Mouse (Mus musculus): ENCODE results near the gene Gm42791.

The Gm42791 gene

DNA sequence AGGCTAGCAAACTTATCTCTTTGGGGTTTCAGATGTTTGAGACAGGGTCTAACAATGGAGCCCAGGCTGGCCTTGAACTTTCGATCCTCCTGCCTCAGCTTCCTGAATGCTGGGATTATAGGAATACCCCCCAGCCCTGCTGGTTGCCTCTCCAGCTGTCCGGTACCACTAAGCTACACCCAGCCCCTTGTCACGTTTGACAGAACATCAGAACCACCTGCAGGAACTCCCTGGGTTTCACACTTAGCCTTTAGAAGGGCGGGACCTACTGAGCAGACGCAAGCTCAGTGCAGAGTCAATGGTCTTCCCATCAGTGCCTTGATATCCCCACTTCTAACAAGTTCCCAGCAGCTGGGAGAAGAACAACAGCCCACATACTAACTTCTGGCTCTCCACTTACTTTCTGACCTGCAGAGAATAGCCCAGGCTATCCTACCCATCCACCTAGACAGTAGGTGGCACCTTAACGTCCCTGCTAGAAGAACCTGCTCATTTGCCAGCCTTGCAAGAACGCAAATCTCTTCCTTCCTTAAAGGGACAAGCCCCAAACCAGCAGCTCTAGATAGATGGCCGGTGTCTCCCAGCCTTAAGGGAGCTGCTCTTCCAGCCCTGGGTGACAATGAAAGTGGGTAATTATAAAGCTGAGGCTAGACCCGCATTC is 10.9 kb upstream of the Gm42791 start:
- H3K4me3 ChIP-seq (replicated peaks; ENCODE audit: low read length) = no peak overlapping the region
- H3K27me3 ChIP-seq (ENCODE audit: insufficient read depth, low read length) = peaks cover 43% of the 10 kb centered on the region
- TF ChIP-seq POU5F1 (IDR thresholded peaks at IDR 0.05; ENCODE audit: borderline replicate concordance, low read length) (no peak), NANOG (IDR thresholded peaks at IDR 0.05; ENCODE audit: borderline replicate concordance, low read length) (no peak), CTCF (conservative IDR thresholded peaks at IDR 0.05; ENCODE audit: low read length) (no peak)
- peaks cover 24% of the 10 kb centered on the region for H3K4me1 ChIP-seq (replicated peaks; ENCODE audit: low read depth, low read length)
- no peaks in the 10 kb centered on the region for H3K9me3 ChIP-seq (ENCODE audit: low read length)
- H3K36me3 ChIP-seq (ENCODE audit: insufficient read depth, low read length) = no peaks in the 10 kb centered on the region

DNA sequence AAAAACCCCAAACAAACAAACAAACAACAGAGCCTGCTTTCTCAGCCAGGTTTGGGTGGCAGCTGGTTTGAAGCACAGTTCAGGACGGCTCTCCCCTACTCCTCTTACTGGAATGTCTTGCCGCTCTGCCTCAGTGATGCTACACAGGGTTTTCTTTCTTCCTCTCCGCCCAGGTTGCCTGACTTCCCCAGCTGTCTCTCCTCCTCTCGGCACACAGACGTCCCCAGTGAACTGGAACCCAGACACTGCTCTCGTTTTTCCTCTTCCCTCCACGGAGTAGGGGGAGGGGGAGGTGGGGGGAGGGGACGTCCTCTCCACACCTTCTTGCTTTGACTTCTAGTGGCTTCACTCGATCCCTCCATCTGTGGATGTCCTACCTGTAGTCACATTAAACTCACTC is 10.1 kb upstream of the Gm42791 start:
- H3K9me3 ChIP-seq (ENCODE audit: low read length) = peaks cover 5% of the 10 kb centered on the region; the same call in 1 of the 2 replicates
- TF ChIP-seq CTCF (conservative IDR thresholded peaks at IDR 0.05; ENCODE audit: low read length) (no peak), POU5F1 (IDR thresholded peaks at IDR 0.05; ENCODE audit: borderline replicate concordance, low read length) (no peak), NANOG (IDR thresholded peaks at IDR 0.05; ENCODE audit: borderline replicate concordance, low read length) (no peak)
- no peak overlapping the region for H3K4me3 ChIP-seq (replicated peaks; ENCODE audit: low read length)
- H3K27me3 ChIP-seq (ENCODE audit: insufficient read depth, low read length) = peaks cover 48% of the 10 kb centered on the region
- no peaks in the 10 kb centered on the region for H3K36me3 ChIP-seq (ENCODE audit: insufficient read depth, low read length)
- H3K4me1 ChIP-seq (replicated peaks; ENCODE audit: low read depth, low read length) = peaks cover 24% of the 10 kb centered on the region

- Histone ChIP-seq H3K27me3 (ENCODE audit: insufficient read depth, low read length) (peaks cover 61% of the 10 kb centered on the region), H3K4me1 (replicated peaks; ENCODE audit: low read depth, low read length) (peaks cover 34% of the 10 kb centered on the region)
- no peak for TF ChIP-seq CTCF (conservative IDR thresholded peaks at IDR 0.05; ENCODE audit: low read length)
- TF ChIP-seq NANOG (IDR thresholded peaks at IDR 0.05; ENCODE audit: borderline replicate concordance, low read length) = no peak
Measured at GRCm38 (mm10) chr5:149003137-149003536, 8.2 kb upstream of the Gm42791 start.

DNA sequence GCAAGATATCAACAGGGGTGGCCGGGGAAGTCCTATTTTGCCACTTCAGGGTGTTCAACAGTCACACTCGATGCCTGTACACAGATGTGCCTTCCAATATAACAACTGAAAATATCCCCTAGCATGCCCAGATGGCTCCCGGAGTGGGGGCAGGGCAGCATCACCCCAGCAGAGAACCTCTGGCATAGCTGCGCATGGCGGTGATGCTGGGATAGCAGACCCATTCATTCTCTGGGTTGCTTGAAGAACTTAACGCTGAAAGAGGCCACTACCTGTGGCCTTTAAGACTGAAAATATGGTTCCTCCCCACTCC is 7.8 kb upstream of the Gm42791 start:
- TF ChIP-seq NANOG (IDR thresholded peaks at IDR 0.05; ENCODE audit: borderline replicate concordance, low read length) = no peak
- TF ChIP-seq CTCF (conservative IDR thresholded peaks at IDR 0.05; ENCODE audit: low read length) = no peak
- TF ChIP-seq POU5F1 (IDR thresholded peaks at IDR 0.05; ENCODE audit: borderline replicate concordance, low read length) = no peak

More at GRCm38 (mm10) chr5:149003137-149003536, 8.2 kb upstream of the Gm42791 start:
- Histone ChIP-seq H3K4me3 (replicated peaks; ENCODE audit: low read length) (no peak overlapping the region), H3K36me3 (ENCODE audit: insufficient read depth, low read length) (no peaks in the 10 kb centered on the region), H3K9me3 (ENCODE audit: low read length) (peaks cover 8% of the 10 kb centered on the region; the same call in 1 of the 2 replicates)

DNA sequence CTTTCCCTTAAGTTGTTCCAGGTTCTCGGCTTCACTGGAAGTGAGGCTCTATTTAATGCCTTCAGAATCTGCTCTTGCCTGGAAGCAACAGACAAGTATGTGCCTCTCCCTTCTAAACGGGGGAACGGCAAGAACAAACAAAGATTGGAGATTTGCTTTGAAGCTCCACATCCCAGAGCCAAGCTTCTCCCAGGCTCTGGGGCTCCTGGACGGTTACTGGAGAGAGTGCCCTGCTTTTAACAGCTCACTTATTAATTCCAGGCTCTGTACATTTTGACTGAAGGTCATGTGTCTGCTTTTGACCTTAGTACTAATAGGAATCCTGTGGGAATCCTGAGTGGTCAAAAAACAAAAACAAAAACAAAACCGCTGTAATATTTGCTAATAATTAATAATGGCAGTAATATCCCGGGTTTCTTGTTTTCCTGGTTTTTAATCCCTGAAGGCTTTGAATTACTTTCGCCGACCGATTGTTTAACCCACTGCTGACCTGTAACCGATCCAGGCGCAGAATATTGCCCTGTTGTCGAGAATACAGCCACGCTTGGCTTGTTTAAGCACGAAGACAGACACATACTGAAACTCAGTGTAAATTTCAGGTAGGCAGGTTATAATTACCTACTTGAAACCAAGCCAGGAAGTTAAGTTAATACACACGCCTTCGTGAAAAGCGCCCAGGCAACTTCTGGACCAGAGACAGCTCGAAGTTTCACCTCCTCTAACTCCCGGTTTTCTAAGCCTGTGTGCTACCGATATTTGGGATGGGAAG is 7.3 kb upstream of the Gm42791 start:
- TF ChIP-seq CTCF (conservative IDR thresholded peaks at IDR 0.05; ENCODE audit: low read length) = no peak
- no peak for TF ChIP-seq NANOG (IDR thresholded peaks at IDR 0.05; ENCODE audit: borderline replicate concordance, low read length)
- TF ChIP-seq POU5F1 (IDR thresholded peaks at IDR 0.05; ENCODE audit: borderline replicate concordance, low read length) = no peak
- Histone ChIP-seq H3K4me1 (replicated peaks; ENCODE audit: low read depth, low read length) (peaks cover 31% of the 10 kb centered on the region), H3K9me3 (ENCODE audit: low read length) (peaks cover 8% of the 10 kb centered on the region; the same call in 1 of the 2 replicates), H3K36me3 (ENCODE audit: insufficient read depth, low read length) (no peaks in the 10 kb centered on the region), H3K27me3 (ENCODE audit: insufficient read depth, low read length) (peaks cover 67% of the 10 kb centered on the region), H3K4me3 (replicated peaks; ENCODE audit: low read length) (no peak overlapping the region)

More for the DNA sequence above, 7.8 kb upstream of the Gm42791 start:
- H3K4me1 ChIP-seq (replicated peaks; ENCODE audit: low read depth, low read length) = peaks cover 34% of the 10 kb centered on the region
- H3K9me3 ChIP-seq (ENCODE audit: low read length) = peaks cover 8% of the 10 kb centered on the region; the same call in 1 of the 2 replicates
- no peaks in the 10 kb centered on the region for H3K36me3 ChIP-seq (ENCODE audit: insufficient read depth, low read length)
- no peak overlapping the region for H3K4me3 ChIP-seq (replicated peaks; ENCODE audit: low read length)
- peaks cover 65% of the 10 kb centered on the region for H3K27me3 ChIP-seq (ENCODE audit: insufficient read depth, low read length)

DNA sequence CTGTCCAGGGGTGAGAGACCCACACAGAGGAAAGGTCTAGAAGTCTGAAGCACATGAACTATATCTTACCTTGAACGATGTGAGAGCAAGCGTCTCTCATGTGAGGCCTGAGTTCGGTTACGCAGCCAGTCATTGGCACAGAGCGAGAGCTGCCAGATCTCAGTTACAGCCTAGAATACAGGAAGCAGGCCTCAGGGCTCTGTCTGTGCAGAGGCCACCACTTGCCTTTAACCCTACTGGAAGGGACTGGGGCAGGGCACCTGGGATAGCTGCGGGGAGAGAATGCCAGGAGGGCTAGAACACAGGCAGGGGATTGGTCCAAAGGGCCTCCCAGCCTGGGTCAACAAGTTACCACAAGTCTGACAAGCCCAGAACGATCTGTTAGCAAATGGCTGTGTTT is 4.9 kb upstream of the Gm42791 start:
- H3K4me1 ChIP-seq (replicated peaks; ENCODE audit: low read depth, low read length) = peaks cover 15% of the 10 kb centered on the region
- no peaks in the 10 kb centered on the region for H3K36me3 ChIP-seq (ENCODE audit: insufficient read depth, low read length)
- no peak overlapping the region for H3K4me3 ChIP-seq (replicated peaks; ENCODE audit: low read length)
- peaks cover 8% of the 10 kb centered on the region; the same call in 1 of the 2 replicates for H3K9me3 ChIP-seq (ENCODE audit: low read length)
- peaks cover 71% of the 10 kb centered on the region for H3K27me3 ChIP-seq (ENCODE audit: insufficient read depth, low read length)
- no peak for TF ChIP-seq POU5F1 (IDR thresholded peaks at IDR 0.05; ENCODE audit: borderline replicate concordance, low read length)
- no peak for TF ChIP-seq CTCF (conservative IDR thresholded peaks at IDR 0.05; ENCODE audit: low read length)
- no peak for TF ChIP-seq NANOG (IDR thresholded peaks at IDR 0.05; ENCODE audit: borderline replicate concordance, low read length)

GRCm38 (mm10) chr5:148998512-148998911 is 3.6 kb upstream of the Gm42791 start:
- Histone ChIP-seq H3K4me1 (replicated peaks; ENCODE audit: low read depth, low read length) (peaks cover 24% of the 10 kb centered on the region), H3K9me3 (ENCODE audit: low read length) (peaks cover 8% of the 10 kb centered on the region; the same call in 1 of the 2 replicates), H3K36me3 (ENCODE audit: insufficient read depth, low read length) (no peaks in the 10 kb centered on the region), H3K27me3 (ENCODE audit: insufficient read depth, low read length) (peaks cover 73% of the 10 kb centered on the region), H3K4me3 (replicated peaks; ENCODE audit: low read length) (no peak overlapping the region)
- TF ChIP-seq POU5F1 (IDR thresholded peaks at IDR 0.05; ENCODE audit: borderline replicate concordance, low read length) (no peak), NANOG (IDR thresholded peaks at IDR 0.05; ENCODE audit: borderline replicate concordance, low read length) (no peak), CTCF (conservative IDR thresholded peaks at IDR 0.05; ENCODE audit: low read length) (no peak)

DNA sequence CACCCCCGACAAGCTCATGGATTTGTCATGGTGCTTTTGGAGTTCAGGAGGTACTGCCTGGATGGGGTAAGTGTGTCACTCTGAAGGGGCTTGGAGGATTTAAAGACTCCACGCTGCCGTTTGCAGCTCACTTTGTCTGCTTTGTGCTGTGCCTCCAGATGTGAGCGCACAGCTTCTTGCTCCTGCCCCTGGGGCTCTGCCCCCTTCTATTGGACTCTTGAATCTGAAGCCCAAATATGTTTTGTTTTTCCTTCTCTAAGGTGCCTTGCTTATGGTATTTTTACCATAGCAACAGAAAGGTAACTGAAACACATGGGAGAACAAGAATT is 1.7 kb upstream of the Gm42791 start:
- peaks cover 63% of the 10 kb centered on the region for H3K27me3 ChIP-seq (ENCODE audit: insufficient read depth, low read length)
- no peak overlapping the region for H3K4me3 ChIP-seq (replicated peaks; ENCODE audit: low read length)
- H3K36me3 ChIP-seq (ENCODE audit: insufficient read depth, low read length) = no peaks in the 10 kb centered on the region
- H3K4me1 ChIP-seq (replicated peaks; ENCODE audit: low read depth, low read length) = peaks cover 25% of the 10 kb centered on the region
- peaks cover 8% of the 10 kb centered on the region; the same call in 1 of the 2 replicates for H3K9me3 ChIP-seq (ENCODE audit: low read length)
- TF ChIP-seq NANOG (IDR thresholded peaks at IDR 0.05; ENCODE audit: borderline replicate concordance, low read length) (no peak), POU5F1 (IDR thresholded peaks at IDR 0.05; ENCODE audit: borderline replicate concordance, low read length) (no peak), CTCF (conservative IDR thresholded peaks at IDR 0.05; ENCODE audit: low read length) (no peak)

Data from E14TG2a.4 (cell line).